Mouse (Mus musculus) midbrain, embryonic 13.5 days (tissue): ENCODE results near the gene Gm39566. TPM values are rescaled to one million over a fixed set of nuclear protein-coding genes. Genes with fewer than 3 reads are reported as not detected.

ENCODE experiments used
- ATAC-seq: fragments of 200-750 bp; cut with Nextera tagmentation; 2 replicates; pipeline ENCODE4 v1.8.0; 2017; ENCODE audit warnings: mild to moderate bottlenecking, moderate TSS enrichment, moderate library complexity
- H3K27ac ChIP-seq: fragments of 300-500 bp; sonication (generic); 2 replicates; pipeline ENCODE4 v1.5.1; 2015; ENCODE audit warnings: inconsistent platforms, mild to moderate bottlenecking, moderate library complexity
- H3K27me3 ChIP-seq: fragments of 300-500 bp; sonication (generic); 2 replicates; pipeline ENCODE4 v1.6.1; 2015; ENCODE audit warnings: mild to moderate bottlenecking, inconsistent platforms
- H3K36me3 ChIP-seq: fragments of 300-500 bp; sonication (generic); 2 replicates; pipeline ENCODE4 v1.6.1; 2015; ENCODE audit warnings: mild to moderate bottlenecking, inconsistent platforms
- H3K4me1 ChIP-seq: fragments of 300-500 bp; sonication (generic); replicated peaks from 2 replicates; pipeline ENCODE4 v1.6.1; 2015; ENCODE audit warnings: inconsistent platforms
- H3K4me2 ChIP-seq: fragments of 300-500 bp; sonication (generic); replicated peaks from 2 replicates; pipeline ENCODE4 v1.6.1; 2015; ENCODE audit warnings: moderate library complexity, mild to moderate bottlenecking, inconsistent platforms
- H3K4me3 ChIP-seq: fragments of 300-500 bp; sonication (generic); replicated peaks from 2 replicates; pipeline ENCODE4 v1.5.1; 2015; ENCODE audit warnings: mild to moderate bottlenecking, inconsistent platforms
- H3K9ac ChIP-seq: fragments of 300-500 bp; sonication (generic); replicated peaks from 2 replicates; pipeline ENCODE4 v1.6.1; 2015; ENCODE audit warnings: mild to moderate bottlenecking, inconsistent platforms
- H3K9me3 ChIP-seq: fragments of 300-500 bp; sonication (generic); 2 replicates; pipeline ENCODE4 v1.6.1; 2016; ENCODE audit warnings: mild to moderate bottlenecking, inconsistent platforms
- WGBS: fragments of 180-500 bp; shearing (Covaris S2); methylation state at CpG from one replicate; pipeline ENCODE4 v1.1.7; 2015; 5-methylcytosine and 5-hydroxymethylcytosine counted together
- polyA plus RNA-seq: library from polyadenylated mRNA; unstranded; fragments of >200 nt; fragmentation: Nextera tagmentation; extraction: Ambion mirVana; gene quantifications from 2 replicates; pipeline ENCODE4 v1.2.1, GENCODE M21; 2015

Gm39566 gene
- polyA plus RNA-seq, 1 experiment from 2014 or later: not detected

DNA sequence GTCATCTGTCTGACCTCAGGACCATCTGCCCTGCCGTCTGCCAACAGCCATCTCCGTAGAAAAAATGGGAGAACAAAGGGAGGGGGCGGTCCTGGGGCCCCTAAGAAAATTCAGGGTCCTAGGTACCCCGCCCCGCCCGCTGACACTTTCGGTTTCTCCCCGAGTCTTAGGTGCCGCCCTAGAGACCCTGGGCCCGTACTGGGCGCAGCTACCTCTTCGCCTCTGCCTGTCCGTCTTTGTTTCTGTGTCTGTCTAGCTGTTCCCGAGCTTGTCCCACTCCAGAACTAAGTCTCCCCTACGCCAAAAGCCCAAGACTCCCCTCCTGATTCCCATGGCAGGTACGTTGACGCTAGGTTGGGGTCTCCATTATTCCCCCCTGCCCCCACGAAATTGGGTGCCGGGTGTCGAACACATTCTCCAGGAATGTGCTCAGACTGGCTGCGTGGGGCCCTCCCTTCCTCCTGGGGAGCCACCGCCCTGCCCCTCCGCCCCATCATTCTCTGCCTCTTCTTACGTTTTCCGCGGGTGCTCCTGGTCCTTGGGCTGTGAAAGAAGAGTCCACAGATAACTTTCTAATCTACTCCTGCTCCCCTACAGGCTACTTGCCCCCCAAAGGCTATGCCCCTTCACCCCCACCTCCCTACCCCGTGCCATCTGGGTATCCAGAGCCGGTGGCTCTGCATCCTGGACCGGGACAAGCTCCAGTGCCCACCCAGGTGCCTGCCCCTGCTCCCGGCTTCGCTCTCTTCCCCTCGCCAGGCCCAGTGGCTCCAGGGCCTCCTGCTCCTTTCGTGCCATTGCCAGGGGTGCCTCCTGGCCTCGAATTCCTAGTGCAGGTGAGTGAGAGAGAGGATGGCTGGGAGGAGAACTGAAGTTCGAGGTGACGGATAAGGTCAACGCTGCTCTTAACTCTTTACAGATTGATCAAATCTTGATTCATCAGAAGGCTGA lies 31.9 kb upstream of the Gm39566 start:
- peaks cover 43% of the 10 kb centered on the region for H3K36me3 ChIP-seq
- peak overlapping the region; percentile 89 for H3K9ac ChIP-seq
- no peaks in the 10 kb centered on the region for H3K27me3 ChIP-seq
- ATAC-seq: peak; percentile 66
- H3K27ac ChIP-seq: peak overlapping the region; percentile 95
- H3K4me2 ChIP-seq: peak overlapping the region; percentile 70
- no peaks in the 10 kb centered on the region for H3K9me3 ChIP-seq
- H3K4me3 ChIP-seq: peak overlapping the region; percentile 78
- H3K4me1 ChIP-seq: peaks cover 40% of the 10 kb centered on the region
- WGBS: 11% methylated on average over 37 of the region's 37 CpGs

DNA sequence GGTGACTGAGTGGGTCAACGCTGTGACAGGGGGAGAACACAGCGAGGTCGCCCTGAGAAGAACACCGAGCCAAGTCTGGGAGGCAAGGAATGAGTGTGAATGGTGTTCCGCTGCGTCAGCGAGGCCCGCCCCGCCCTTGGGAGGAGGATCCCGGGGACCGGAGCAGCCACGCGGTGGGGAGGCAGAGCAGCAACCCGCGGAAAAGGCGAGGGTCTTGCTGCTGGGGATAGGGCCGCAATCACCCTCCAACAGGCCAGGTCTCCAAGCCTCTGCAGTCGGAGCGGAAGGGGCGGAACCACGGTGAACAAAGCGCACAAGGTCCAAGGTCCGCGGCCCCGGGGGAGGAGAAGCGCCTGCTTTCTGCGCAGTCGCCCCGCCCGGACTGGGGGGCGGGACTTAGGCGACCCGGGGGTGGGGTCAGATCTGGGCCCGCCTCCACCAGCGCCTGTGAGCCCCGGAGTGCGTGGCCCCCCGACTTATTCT lies 31.1 kb upstream of the Gm39566 start, which contains the start of gene Plscr3:
Gene Plscr3 (plus strand): TSS at position 179 of the 483 bp plus-strand sequence.
- Histone ChIP-seq H3K27me3 (no peaks in the 10 kb centered on the region), H3K36me3 (peaks cover 36% of the 10 kb centered on the region), H3K9ac (peak within 1 kb of the TSS; percentile 89), H3K9me3 (no peaks in the 10 kb centered on the region), H3K4me3 (peak within 1 kb of the TSS; percentile 78), H3K4me1 (peaks cover 40% of the 10 kb centered on the region), H3K4me2 (peak within 1 kb of the TSS; percentile 70), H3K27ac (peak within 1 kb of the TSS; percentile 95)
- peak; percentile 90 for ATAC-seq
- WGBS: under 1% methylated on average over 38 of the region's 38 CpGs

DNA sequence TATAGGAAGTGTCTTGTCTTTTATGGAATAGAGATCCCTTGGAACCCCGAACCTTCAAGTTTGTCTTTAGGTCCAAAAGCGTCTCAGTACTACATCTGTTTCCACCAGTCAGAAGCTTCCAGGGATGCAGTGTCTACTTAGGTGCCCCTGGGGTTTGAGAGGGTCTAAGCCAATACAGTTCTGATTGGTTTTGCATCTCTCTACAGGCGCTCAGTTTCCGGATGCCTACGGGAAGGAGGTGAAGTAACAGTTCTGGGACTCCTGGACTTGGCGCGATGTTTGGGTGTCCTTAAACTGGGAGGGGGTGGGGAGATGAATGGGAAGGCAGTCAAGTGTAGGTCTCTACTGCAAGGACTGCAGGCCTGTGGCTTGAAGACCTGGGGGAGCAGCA lies 23.6 kb upstream of the Gm39566 start:
- Histone ChIP-seq H3K4me3 (peak overlapping the region; percentile 97), H3K27ac (peak overlapping the region; percentile 98), H3K36me3 (peaks cover under 1% of the 10 kb centered on the region), H3K9me3 (no peaks in the 10 kb centered on the region), H3K9ac (peak overlapping the region; percentile 76), H3K27me3 (no peaks in the 10 kb centered on the region), H3K4me1 (peaks cover 34% of the 10 kb centered on the region), H3K4me2 (peak overlapping the region; percentile 99)
- 0% methylated on average over 7 of the region's 7 CpGs for WGBS
- 0 out of 2 replicates have a peak, but pooled peaks have one; percentile 0 for ATAC-seq

DNA sequence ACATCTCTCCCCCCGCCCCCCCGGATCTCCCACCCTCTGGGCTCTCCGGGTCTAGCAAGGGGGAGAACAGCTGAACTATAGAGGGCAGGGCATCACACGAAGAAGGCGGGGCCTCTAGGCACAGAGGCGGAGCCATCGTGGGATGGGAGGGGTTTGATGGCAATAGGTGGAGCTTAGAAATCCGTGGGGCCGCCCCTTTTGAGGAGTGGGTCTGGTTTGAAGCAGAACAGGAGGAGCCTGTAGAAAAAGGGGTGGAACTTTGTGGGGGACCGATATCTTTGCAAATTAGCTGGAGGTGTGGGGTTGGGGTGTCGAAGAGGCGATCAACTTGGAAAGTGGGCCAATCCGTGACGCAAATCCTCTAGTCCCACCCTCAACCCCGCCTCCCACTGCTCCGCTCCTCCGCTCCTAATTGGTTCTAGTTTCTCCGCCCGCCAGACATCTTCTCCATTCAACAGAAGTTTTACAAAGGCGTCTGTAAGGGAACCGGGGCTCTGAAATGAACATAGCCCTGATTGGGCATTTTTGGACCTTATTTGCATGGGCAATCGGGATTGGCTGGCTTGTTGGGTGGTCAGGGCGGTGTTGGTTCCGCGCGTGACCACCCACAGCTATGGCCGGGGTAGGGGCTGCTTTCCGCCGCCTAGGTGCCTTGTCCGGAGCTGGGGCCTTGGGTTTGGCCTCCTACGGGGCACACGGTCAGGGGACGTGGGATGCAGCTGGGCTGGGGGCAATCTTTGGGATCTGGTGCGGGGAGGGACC lies 23.0 kb upstream of the Gm39566 start, which contains the start of gene Tmem256:
Gene Tmem256 (plus strand): TSS at position 563 of the 762 bp plus-strand sequence.
- H3K27me3 ChIP-seq: no peaks in the 10 kb centered on the region
- peaks cover 40% of the 10 kb centered on the region for H3K4me1 ChIP-seq
- peaks cover 7% of the 10 kb centered on the region for H3K36me3 ChIP-seq
- H3K4me3 ChIP-seq: peak within 1 kb of the TSS; percentile 97
- peak within 1 kb of the TSS; percentile 99 for H3K9ac ChIP-seq
- peak within 1 kb of the TSS; percentile 98 for H3K27ac ChIP-seq
- peak; percentile 85 for ATAC-seq
- no peaks in the 10 kb centered on the region for H3K9me3 ChIP-seq
- under 1% methylated on average over 34 of the region's 34 CpGs for WGBS
- peak within 1 kb of the TSS; percentile 99 for H3K4me2 ChIP-seq

DNA sequence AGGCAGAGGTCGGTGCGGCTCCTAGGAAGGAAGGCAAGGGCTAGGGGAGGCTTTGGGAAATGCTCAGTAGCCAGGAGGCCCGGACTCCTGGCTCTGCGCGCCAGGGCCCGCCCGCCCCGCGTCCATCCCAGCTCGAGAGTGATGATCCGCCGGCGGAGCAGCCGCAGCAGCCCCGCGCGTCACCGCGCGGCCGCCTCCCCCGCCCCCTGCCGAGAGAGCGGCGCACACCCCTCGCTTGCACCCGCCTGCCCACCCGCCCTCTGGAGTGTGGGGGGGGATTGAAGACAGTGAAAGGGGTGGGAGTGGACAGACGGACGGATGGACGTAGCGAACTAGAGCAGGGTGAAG lies 22.5 kb upstream of the Gm39566 start, which contains the start of gene Nlgn2:
Gene Nlgn2 (minus strand): TSS at position 181 of the 348 bp plus-strand sequence.
- H3K4me3 ChIP-seq: peak within 1 kb of the TSS; percentile 97
- H3K9ac ChIP-seq: peak within 1 kb of the TSS; percentile 99
- no peaks in the 10 kb centered on the region for H3K27me3 ChIP-seq
- under 1% methylated on average over 32 of the region's 32 CpGs for WGBS
- peak within 1 kb of the TSS; percentile 98 for H3K27ac ChIP-seq
- no peaks in the 10 kb centered on the region for H3K9me3 ChIP-seq
- peak; percentile 70 for ATAC-seq
- peak within 1 kb of the TSS; percentile 99 for H3K4me2 ChIP-seq
- peaks cover 12% of the 10 kb centered on the region for H3K36me3 ChIP-seq
- peaks cover 45% of the 10 kb centered on the region for H3K4me1 ChIP-seq

DNA sequence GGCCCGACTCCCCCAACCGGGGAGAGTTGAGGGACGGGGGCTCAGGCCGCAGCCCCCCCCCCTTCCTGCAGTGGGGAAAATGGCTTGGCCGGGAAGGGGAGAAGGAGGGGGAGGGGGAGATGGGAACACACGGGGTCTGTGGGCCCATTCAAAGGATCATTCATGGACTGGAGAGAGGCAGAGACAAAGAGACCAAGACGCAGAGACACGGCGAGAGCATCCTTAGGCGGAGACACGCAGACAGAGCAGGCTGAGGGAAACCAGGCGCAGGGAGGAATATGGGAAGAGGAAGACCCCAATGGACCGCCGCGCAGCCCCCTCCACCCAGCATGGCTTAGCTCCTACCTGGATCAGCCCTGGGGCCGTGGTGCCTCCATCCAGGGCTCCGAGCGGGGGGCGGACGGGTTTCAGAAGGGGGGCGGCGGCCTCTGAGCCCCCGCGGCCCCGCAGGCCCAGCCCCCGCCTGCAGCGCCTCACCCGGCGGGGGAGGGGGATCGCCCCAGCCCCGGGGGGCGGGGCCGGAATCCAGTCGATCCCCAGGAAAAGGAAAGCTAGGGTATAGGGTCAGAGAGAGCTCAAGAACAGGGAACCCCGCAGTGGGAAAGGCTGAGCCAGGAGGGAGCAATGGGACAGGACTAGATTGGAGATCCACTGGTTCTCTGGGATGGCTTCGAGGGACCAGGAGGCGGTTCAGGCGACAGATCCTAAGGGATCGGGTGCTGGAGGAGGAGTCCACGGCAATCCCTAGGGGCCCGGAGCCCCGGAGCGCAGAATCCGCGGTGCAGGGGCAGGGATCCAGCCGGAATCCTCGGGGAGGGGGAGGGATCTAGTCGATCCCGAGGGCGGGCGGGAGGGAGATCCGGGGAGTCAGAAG lies 21.8 kb upstream of the Gm39566 start:
- Histone ChIP-seq H3K4me2 (peak overlapping the region; percentile 99), H3K27ac (peak overlapping the region; percentile 98), H3K27me3 (no peaks in the 10 kb centered on the region), H3K4me1 (peaks cover 51% of the 10 kb centered on the region), H3K9me3 (no peaks in the 10 kb centered on the region), H3K9ac (peak overlapping the region; percentile 99), H3K36me3 (peaks cover 19% of the 10 kb centered on the region), H3K4me3 (peak overlapping the region; percentile 97)
- peak; percentile 18 for ATAC-seq
- WGBS: under 1% methylated on average over 48 of the region's 52 CpGs

DNA sequence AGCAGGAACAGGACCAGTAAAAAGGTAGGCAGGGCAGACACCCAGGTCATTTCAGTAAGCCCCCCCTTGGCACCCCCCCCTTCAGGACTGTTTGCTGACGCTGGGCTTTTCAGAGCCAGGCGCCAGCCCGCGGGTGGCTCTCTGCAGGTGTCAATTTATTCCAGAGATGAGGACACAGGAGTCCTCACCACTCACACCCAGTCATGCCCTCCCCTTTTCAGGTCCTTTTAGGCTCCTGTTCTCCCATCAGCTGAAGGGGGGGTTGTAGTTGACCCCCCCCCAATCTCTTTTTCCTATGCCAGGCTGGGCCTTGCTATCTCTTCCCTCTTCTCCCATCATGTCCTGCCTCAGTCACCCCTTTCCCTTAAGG lies 20.9 kb upstream of the Gm39566 start:
- 2% methylated on average over 4 of the region's 4 CpGs for WGBS

DNA sequence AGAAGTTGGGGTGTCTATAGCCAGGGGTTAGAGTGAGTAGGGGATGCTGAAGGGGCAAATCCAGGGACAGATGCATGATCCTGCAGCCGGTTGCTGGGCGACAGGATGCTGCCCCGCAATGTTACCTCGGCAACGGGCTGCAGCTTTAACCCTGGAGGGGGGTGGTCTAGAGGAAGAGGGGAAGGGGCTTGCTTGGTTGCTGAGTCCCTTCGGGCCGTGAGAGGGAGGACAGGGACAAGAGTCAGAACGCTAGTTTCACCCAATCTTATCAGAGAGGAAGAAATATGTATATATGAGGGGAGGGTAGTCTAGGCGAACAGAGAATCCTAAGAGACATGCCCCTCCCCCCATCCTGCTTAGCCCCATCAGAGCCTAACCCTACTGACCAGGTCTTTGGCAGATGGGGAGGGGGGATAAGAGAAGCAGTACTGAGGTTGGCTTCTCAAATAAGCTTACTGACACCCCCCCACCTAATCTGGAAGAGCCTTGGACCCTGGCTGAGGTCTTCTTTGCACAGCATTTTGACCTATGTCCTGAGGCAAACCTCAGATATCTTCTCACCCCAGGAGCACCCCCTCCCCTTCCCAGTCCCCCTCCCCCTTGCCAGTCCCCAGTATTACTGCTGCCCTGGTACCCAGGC lies 20.3 kb upstream of the Gm39566 start:
- Histone ChIP-seq H3K36me3 (peaks cover 31% of the 10 kb centered on the region), H3K4me1 (peaks cover 58% of the 10 kb centered on the region), H3K9ac (peak overlapping the region; percentile 99), H3K4me3 (peak overlapping the region; percentile 97), H3K27me3 (no peaks in the 10 kb centered on the region), H3K4me2 (peak overlapping the region; percentile 99), H3K9me3 (no peaks in the 10 kb centered on the region), H3K27ac (peak overlapping the region; percentile 98)
- no peak for ATAC-seq
- 3% methylated on average over 9 of the region's 9 CpGs for WGBS

More for the DNA sequence above, 20.9 kb upstream of the Gm39566 start:
- Histone ChIP-seq H3K36me3 (peaks cover 28% of the 10 kb centered on the region), H3K9me3 (no peaks in the 10 kb centered on the region), H3K27me3 (no peaks in the 10 kb centered on the region), H3K27ac (peak overlapping the region; percentile 98), H3K9ac (peak overlapping the region; percentile 99), H3K4me2 (peak overlapping the region; percentile 99), H3K4me1 (peaks cover 57% of the 10 kb centered on the region), H3K4me3 (peak overlapping the region; percentile 97)
- ATAC-seq: no peak

DNA sequence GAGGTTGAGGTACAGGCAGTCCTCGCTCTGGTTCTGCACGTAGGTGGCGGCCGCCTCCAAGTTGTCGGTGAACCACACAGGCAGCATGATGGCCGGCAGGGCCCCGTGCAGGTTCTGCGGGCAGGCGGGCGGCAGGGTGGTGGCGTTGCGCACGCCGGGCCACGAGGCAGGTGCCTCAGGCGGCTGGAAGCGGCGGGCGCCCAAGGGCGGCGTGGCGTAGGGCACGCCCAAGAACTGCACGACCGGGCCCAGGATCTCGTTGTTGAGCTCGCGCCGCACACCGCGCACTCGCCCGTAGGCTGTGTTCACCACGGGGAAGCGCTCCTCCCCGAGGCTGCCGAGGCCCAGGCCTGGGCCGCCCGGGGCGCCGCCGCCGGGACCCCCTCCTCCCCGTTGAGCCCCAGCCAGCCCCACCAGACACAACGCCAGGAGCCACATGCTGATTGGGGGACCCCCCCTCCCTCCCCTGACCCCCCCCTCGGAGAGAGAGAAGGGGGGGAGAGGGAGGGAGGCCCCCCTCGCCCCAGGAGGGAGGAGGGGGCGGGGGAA lies 19.0 kb upstream of the Gm39566 start:
- Histone ChIP-seq H3K4me3 (peak overlapping the region; percentile 97), H3K9ac (peak overlapping the region; percentile 99), H3K27ac (peak overlapping the region; percentile 98), H3K27me3 (no peaks in the 10 kb centered on the region), H3K36me3 (peaks cover 39% of the 10 kb centered on the region), H3K4me1 (peaks cover 57% of the 10 kb centered on the region), H3K4me2 (peak overlapping the region; percentile 99), H3K9me3 (no peaks in the 10 kb centered on the region)
- no peak for ATAC-seq
- 5% methylated on average over 46 of the region's 48 CpGs for WGBS

DNA sequence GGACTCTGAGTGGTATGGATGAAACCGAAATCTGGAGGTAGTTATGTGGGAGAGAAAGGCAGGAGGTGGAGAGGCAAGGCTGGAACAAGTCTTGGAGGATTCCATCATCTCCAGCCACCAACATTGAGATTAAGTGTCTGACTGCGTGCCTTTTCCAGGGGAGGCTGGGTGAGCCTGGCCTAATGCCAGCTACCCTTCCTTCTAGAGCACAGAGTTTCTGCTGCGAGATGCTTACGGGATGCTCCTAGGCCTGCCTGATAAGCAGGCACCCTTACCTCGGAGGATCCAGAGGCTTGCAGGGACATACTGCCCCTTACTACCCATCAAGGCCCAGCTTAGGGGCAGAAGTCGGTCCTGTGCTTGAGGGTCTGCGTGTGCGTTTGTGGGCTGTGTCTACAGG lies 18.5 kb upstream of the Gm39566 start:
- 57% methylated on average over 8 of the region's 8 CpGs for WGBS
- no peak for ATAC-seq
- H3K27ac ChIP-seq: peak overlapping the region; percentile 98; the same call in 1 of the 2 replicates
- H3K9me3 ChIP-seq: no peaks in the 10 kb centered on the region
- no peaks in the 10 kb centered on the region for H3K27me3 ChIP-seq
- peaks cover 55% of the 10 kb centered on the region for H3K4me1 ChIP-seq
- peak overlapping the region; percentile 99 for H3K4me2 ChIP-seq
- H3K4me3 ChIP-seq: peak overlapping the region; percentile 97
- H3K36me3 ChIP-seq: peaks cover 44% of the 10 kb centered on the region
- H3K9ac ChIP-seq: peak overlapping the region; percentile 99
